Mouse (Mus musculus) lung, adult 2 months (tissue): ENCODE data around the gene Usf2. TPM values are rescaled to one million over a fixed set of nuclear protein-coding genes. Genes with fewer than 3 reads are reported as not detected.

ENCODE experiments used
- DNase-seq: peaks from one replicate; pipeline ENCODE4 v3.0.0; 2022
- H3K4me1 ChIP-seq: fragments of 200-500 bp; 2 replicates; pipeline ENCODE4 v1.6.1; 2011; ENCODE audit warnings: low read length; ENCODE audit not compliant: control insufficient read depth, insufficient read depth
- H3K4me3 ChIP-seq: fragments of 200-500 bp; replicated peaks from 2 replicates; pipeline ENCODE3; 2011; ENCODE audit warnings: low read depth, mild to moderate bottlenecking, control low read depth, low read length; ENCODE audit errors: extremely low read depth
- CTCF ChIP-seq: fragments of 200-500 bp; IDR thresholded peaks from 2 replicates; pipeline ENCODE4 v1.5.1; 2011; ENCODE audit warnings: mild to moderate bottlenecking, low read length, control low read depth; ENCODE audit not compliant: insufficient read depth
- POLR2A ChIP-seq: fragments of 200-500 bp; IDR thresholded peaks from 2 replicates; pipeline ENCODE4 v1.6.1; 2011; ENCODE audit warnings: low read depth, mild to moderate bottlenecking, control low read depth, low read length, borderline replicate concordance; ENCODE audit errors: extremely low read depth
- WGBS: fragments of 180-500 bp; shearing (Covaris S2); methylation state at CpG from one replicate; pipeline ENCODE4 v1.1.7; 2018; 5-methylcytosine and 5-hydroxymethylcytosine counted together
- polyA plus RNA-seq: library from polyadenylated mRNA; depleted of rRNA; stranded (reverse); fragments of >200 nt; gene quantifications from 2 replicates; pipeline ENCODE4 v1.2.3, GENCODE M21; 2012; rRNA removed

The Usf2 gene
- polyA plus RNA-seq, 1 experiment, result 122 TPM

DNA sequence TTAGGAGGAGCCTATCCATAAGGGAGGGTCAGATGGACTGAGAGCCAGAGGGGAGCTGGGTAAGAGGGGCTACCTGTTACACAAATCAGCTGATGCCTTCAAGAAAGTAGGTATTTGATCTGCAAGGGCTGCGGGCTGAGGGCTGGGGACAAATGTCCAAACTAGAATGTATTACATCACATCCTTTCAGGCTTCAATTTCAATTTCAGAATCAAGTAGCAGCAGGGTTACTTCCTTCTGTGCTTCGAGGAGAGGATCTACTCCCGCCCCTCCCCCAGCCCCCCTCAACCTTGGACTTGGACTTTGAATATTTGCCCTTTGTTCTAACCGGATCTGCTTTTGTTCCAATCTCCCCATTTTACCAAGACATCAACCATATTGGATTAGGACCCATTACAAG is 39.4 kb downstream of the Usf2 start:
- 32% methylated on average over 4 of the region's 4 CpGs for WGBS
- Histone ChIP-seq H3K4me3 (no peak overlapping the region), H3K4me1 (no peaks in the 10 kb centered on the region)
- DNase-seq, result no peak
- TF ChIP-seq CTCF (no peak), POLR2A (no peak)

DNA sequence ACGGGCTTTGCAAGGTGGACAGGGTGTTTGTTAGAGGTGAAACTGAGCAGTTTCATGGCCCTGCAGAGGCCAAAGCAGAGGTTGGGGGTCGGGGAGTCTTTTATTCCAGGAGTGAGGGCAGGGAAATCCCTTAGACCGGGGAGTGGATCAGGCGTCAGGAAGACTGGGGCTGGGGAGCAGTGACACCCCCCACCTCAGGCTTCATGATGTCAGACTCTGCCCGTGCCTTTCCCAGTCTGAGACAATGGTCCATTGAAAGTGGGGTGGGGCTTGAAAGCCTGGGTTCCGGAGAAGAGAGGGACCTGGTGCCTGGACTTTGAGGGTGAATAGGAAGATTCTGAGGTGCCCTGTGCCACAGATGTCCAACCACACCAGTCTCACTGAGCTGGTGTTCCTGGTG is 39.9 kb downstream of the Usf2 start:
- no peak overlapping the region for H3K4me3 ChIP-seq
- no peak for TF ChIP-seq POLR2A
- TF ChIP-seq CTCF, result no peak
- 28% methylated on average over 6 of the region's 6 CpGs for WGBS
- no peaks in the 10 kb centered on the region for H3K4me1 ChIP-seq
- DNase-seq, result no peak

DNA sequence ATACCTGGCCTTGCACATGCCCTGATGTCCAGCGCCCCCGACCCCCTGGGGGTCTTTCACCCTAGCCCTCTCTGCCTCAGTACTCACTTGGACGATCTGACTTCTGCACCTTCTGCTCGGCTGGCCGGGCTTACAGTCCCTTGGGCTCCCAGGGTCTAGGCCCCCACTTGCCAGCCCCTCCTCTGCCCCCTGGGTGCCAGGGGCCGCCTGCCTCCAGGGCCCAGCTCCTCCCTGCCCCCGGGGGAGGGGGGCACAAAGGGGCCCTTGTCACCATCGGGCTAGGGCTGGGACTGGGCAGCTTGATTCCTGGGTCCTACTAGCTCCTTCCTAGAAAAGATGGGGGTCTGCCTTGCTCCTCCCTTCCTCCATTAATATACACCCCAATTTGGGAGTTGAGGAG is 41.9 kb downstream of the Usf2 start, which contains the start of gene Mag:
Gene Mag (minus strand): TSS at position 142 of the 400 bp plus-strand sequence.
- no peak within 1 kb of the TSS for H3K4me3 ChIP-seq
- no peaks in the 10 kb centered on the region for H3K4me1 ChIP-seq
- DNase-seq, result no peak
- TF ChIP-seq CTCF (no peak), POLR2A (no peak)
- 75% methylated on average over 8 of the region's 8 CpGs for WGBS

- H3K4me3 ChIP-seq, result no peak overlapping the region
- WGBS, result 63% methylated on average over 6 of the region's 6 CpGs
- H3K4me1 ChIP-seq, result peaks cover 2% of the 10 kb centered on the region; the same call in 1 of the 2 replicates
- TF ChIP-seq POLR2A, result no peak
- TF ChIP-seq CTCF, result no peak
- no peak for DNase-seq
These were observed 46.8 kb downstream of the Usf2 start for GRCm38 (mm10) chr7:30909773-30910172.

DNA sequence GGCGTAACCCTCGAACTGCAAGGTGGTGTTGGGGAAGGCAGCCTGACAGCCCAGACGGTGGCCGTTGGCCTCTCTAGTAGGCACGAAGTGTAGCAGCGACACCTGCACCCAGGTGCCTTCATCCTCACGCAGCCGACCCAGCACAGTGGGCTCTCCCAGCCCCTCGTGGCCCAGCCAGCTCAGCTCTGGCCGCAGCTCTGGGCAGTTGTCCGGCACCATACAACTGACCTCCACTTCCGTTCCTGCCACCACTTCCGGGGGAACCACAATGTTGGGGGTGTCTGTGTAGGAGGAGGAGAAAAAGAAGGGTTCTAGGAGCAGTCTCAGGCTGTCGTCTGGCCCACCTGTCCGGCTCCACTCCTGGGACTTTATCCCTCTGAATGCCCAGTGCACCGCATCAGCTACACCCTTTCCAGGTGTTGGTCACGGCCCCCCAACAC is 47.6 kb downstream of the Usf2 start:
- peaks cover 2% of the 10 kb centered on the region; the same call in 1 of the 2 replicates for H3K4me1 ChIP-seq
- 19% methylated on average over 17 of the region's 17 CpGs for WGBS
- H3K4me3 ChIP-seq, result peak overlapping the region; percentile 51
- DNase-seq, result no peak
- no peak for TF ChIP-seq POLR2A
- no peak for TF ChIP-seq CTCF

DNA sequence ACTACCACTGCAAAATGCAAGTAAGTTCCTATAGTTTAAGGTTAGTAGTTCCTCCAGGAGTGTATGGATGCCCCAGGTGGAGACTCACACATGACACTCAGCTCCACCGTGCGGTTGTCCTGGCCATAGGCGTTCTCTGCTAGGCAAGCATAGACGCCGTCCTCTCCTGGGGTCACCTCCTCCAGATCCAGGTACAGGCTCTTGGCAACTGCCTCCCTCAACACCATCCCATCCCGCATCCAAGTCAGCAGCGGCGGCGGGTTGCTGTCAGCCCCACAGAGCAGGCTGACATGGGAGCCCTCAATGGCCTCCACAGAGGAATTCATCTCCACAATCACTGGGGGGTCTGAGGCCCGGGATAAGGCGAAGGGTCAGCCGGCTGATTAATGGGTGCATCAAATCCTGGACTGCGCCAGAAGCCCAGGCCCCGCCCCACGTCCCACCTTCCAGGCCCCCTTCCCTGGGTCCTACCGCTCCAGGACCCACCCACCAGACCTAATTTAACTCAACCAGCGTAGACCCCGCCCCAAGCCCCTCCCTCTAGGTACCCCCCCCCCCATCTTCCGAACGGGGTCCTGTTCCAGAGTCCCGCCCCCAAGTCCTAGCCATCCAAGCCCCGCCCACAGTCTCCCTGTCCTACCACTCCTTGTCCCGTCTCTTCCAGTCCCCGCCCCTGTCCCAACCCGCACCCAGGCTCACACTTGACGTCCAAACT is 48.2 kb downstream of the Usf2 start:
- H3K4me1 ChIP-seq, result peaks cover 2% of the 10 kb centered on the region; the same call in 1 of the 2 replicates
- DNase-seq, result peak; percentile 30
- H3K4me3 ChIP-seq, result peak overlapping the region; percentile 51
- TF ChIP-seq POLR2A (no peak), CTCF (no peak)
- 3% methylated on average over 26 of the region's 26 CpGs for WGBS

DNA sequence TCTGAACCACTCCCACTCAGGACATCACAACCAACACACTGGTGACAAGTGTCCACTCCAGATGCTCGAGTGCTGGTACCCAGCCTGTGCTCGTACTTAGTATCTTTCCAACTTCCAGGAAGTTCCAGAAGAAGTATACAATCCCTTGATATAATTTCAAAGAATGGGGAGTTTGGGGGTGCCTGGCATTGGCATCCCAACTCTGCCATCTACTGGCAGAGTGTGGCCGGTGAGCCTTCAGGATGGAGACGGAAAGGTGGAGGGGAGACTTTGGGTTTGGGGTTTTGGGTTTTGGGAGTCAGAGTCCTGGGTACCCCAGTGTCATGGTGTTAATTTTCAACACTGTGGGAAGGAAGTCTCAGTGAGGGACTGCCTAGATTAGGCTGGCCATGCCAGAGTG is 52.6 kb downstream of the Usf2 start:
- H3K4me1 ChIP-seq, result peaks cover 2% of the 10 kb centered on the region; the same call in 1 of the 2 replicates
- DNase-seq, result no peak
- no peak overlapping the region for H3K4me3 ChIP-seq
- TF ChIP-seq POLR2A (no peak), CTCF (peak; percentile 44; the same call in 1 of the 2 replicates)
- 27% methylated on average over 4 of the region's 4 CpGs for WGBS

Other genes with a start within 250 kb of the Usf2 start
- gene Atp4a, start 244.6 kb downstream of the Usf2 start, polyA plus RNA-seq, result not detected in 2 replicates
- gene Tmem147, start 227.3 kb downstream of the Usf2 start, polyA plus RNA-seq, result 122 and 154 TPM in 2 replicates
- 0.27 and 0.40 TPM in 2 replicates for gene Gapdhs, start 213.1 kb downstream of the Usf2 start, polyA plus RNA-seq
- gene Sbsn, start 205.3 kb downstream of the Usf2 start, polyA plus RNA-seq, result 3.8 and 60.4 TPM in 2 replicates
- 43.8 and 486 TPM in 2 replicates for gene Dmkn, start 193.0 kb downstream of the Usf2 start, polyA plus RNA-seq
- 307 TPM in 1 of 2 replicates, not detected in the other for gene Krtdap, start 168.9 kb downstream of the Usf2 start, polyA plus RNA-seq
- 3.0 and 5.2 TPM in 2 replicates for gene Ffar2, start 133.0 kb downstream of the Usf2 start, polyA plus RNA-seq
- not detected in 2 replicates for gene Ffar3, start 100.6 kb downstream of the Usf2 start, polyA plus RNA-seq
- 0.78 and 1.3 TPM in 2 replicates for gene Ffar1, start 95.2 kb downstream of the Usf2 start, polyA plus RNA-seq
- gene Cd22, start 76.5 kb downstream of the Usf2 start, polyA plus RNA-seq, result 14.4 and 19.3 TPM in 2 replicates
- gene Mag, start 41.9 kb downstream of the Usf2 start, polyA plus RNA-seq, result 3.3 and 3.7 TPM in 2 replicates
- 0.75 TPM in 1 of 2 replicates, not detected in the other for gene Hamp2, start 32.1 kb downstream of the Usf2 start, polyA plus RNA-seq
- gene Hamp, start 12.8 kb downstream of the Usf2 start, polyA plus RNA-seq, result 34.5 and 45.7 TPM in 2 replicates
- 93.0 and 116 TPM in 2 replicates for gene Lsr, start 16.7 kb upstream of the Usf2 start, polyA plus RNA-seq
- gene Fam187b, start 17.0 kb upstream of the Usf2 start, polyA plus RNA-seq, result 5.7 and 7.2 TPM in 2 replicates
- gene Fxyd5, start 85.7 kb upstream of the Usf2 start, polyA plus RNA-seq, result 156 and 178 TPM in 2 replicates
- 7.5 and 10.6 TPM in 2 replicates for gene Fxyd7, start 94.7 kb upstream of the Usf2 start, polyA plus RNA-seq
- 330 and 336 TPM in 2 replicates for gene Fxyd1, start 100.4 kb upstream of the Usf2 start, polyA plus RNA-seq
- 6.8 TPM in 2 replicates for gene Lgi4, start 102.5 kb upstream of the Usf2 start, polyA plus RNA-seq
- 16.4 and 43.2 TPM in 2 replicates for gene Fxyd3, start 119.9 kb upstream of the Usf2 start, polyA plus RNA-seq
- gene Hpn, start 158.5 kb upstream of the Usf2 start, polyA plus RNA-seq, result 30.1 and 34.5 TPM in 2 replicates
- gene Scn1b, start 170.2 kb upstream of the Usf2 start, polyA plus RNA-seq, result 26.6 and 43.9 TPM in 2 replicates
- gene Gramd1a, start 199.1 kb upstream of the Usf2 start, polyA plus RNA-seq, result 103 and 113 TPM in 2 replicates